Mouse (Mus musculus) lung, postnatal 0 days (tissue): ENCODE measurements around the gene Fbxo28.

Experiments used
- CTCF ChIP-seq: IDR thresholded peaks from 2 replicates; pipeline ENCODE4 v1.5.1; 2016; ENCODE audit warnings: antibody characterized with exemption, mild to moderate bottlenecking
- EP300 ChIP-seq: IDR thresholded peaks from 2 replicates; pipeline ENCODE4 v1.6.1; 2016; ENCODE audit warnings: antibody characterized with exemption, mild to moderate bottlenecking, control low read depth

GRCm38 (mm10) chr1:182280046-182280445 is 61.4 kb downstream of the Fbxo28 start:
- TF ChIP-seq CTCF, result no peak
- TF ChIP-seq EP300, result no peak
